Mouse (Mus musculus): ENCODE measurements around the gene Rps9. TPM values are rescaled to one million over a fixed set of nuclear protein-coding genes. Genes with fewer than 3 reads are reported as not detected.
A peak's percentile ranks its signal among the peaks of the same experiment; 100 is the strongest.
"Not testable (repeated sequence)": the region's sequence is repeated elsewhere in the genome, so short reads cannot be mapped to it uniquely, and the experiment has no call there.

The Rps9 gene
- polyA plus RNA-seq, 1 experiment from 2014 or later, result 1,498 TPM

- no peak overlapping the region for H3K4me3 ChIP-seq
- no peaks in the 10 kb centered on the region for H3K9me3 ChIP-seq
- ATAC-seq (ENCODE audit: low FRiP score, low read depth), result no peak
- WGBS, result 91% methylated on average over 8 of the region's 8 CpGs
- H3K27me3 ChIP-seq, result no peaks in the 10 kb centered on the region
- H3K9ac ChIP-seq, result no peak overlapping the region
- no peaks in the 10 kb centered on the region for H3K4me1 ChIP-seq
- no peak overlapping the region for H3K27ac ChIP-seq
- H3K4me2 ChIP-seq (replicated peaks), result no peak overlapping the region
- H3K36me3 ChIP-seq, result peaks cover 80% of the 10 kb centered on the region
These were observed 19.1 kb upstream of the Rps9 start for GRCm38 (mm10) chr7:3684698-3685097.

DNA sequence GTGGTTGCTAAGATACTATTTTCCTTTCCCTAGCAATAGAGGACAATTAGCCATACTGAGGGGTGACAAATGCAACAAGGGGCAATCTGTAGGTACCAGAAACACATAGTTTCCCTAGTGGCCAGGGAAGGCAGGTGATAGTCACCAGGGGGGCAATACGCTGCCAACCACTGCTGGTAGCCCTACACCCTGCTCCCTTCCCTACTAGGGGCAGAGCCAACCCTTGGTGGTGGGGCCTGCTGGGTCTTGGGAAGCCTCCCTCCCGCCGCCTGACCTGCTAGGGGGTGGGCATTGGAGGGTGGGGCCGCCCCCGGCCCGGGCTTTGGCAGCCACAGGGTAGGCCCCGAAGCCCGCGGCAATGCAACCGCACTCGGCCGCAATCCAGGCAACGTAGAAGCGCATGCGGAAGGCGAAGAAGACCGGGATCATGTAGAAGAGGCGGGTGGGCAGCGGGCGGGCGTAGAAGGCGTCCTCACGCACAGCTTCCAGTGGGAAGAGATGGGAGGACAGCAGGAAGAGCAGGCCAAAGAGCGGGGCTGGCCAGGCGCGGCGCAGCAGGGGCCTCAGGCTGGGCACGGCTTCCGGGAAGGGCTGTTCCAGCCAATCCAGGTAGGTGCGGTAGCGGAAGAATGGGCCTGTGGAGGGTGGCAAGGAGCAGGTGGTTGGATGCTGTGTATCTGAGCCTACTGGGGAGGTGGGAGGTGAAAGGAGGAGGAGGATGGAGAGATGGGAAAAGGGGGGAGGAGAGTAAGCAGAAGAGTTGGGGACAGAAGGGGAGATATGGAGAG lies 18.2 kb upstream of the Rps9 start:
- H3K4me2 ChIP-seq (replicated peaks), result no peak overlapping the region
- no peaks in the 10 kb centered on the region for H3K4me1 ChIP-seq
- H3K36me3 ChIP-seq, result peaks cover 82% of the 10 kb centered on the region
- no peak overlapping the region for H3K9ac ChIP-seq
- H3K27me3 ChIP-seq, result no peaks in the 10 kb centered on the region
- no peaks in the 10 kb centered on the region for H3K9me3 ChIP-seq
- H3K4me3 ChIP-seq, result no peak overlapping the region
- WGBS, result 80% methylated on average over 31 of the region's 31 CpGs
- no peak for ATAC-seq (ENCODE audit: low FRiP score, low read depth)
- no peak overlapping the region for H3K27ac ChIP-seq

DNA sequence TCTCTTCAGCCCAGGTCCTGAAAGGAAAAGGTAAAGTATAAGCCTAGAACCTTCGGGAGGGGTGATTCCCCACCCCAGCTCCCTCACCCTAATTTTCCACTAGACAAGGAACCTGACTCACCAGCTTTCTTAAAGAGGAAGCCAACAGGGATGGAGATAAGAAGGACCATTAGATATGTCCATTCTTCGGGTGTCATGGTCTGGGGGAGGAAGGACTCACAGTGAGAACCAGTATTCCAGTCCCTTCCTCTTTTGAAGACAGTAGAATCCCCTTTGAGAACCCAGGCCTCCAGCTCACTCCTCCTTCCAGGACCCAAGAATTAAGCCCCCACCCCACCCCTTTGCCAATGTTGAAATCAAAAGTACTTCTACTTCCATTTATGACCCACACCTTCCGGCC lies 11.9 kb upstream of the Rps9 start:
- H3K9me3 ChIP-seq, result no peaks in the 10 kb centered on the region
- 30% methylated on average over 3 of the region's 3 CpGs for WGBS
- H3K4me2 ChIP-seq (replicated peaks), result peak overlapping the region; percentile 84
- peak overlapping the region; percentile 97; the same call in 1 of the 2 replicates for H3K27ac ChIP-seq
- H3K4me1 ChIP-seq, result peaks cover 27% of the 10 kb centered on the region
- peak overlapping the region; percentile 84 for H3K4me3 ChIP-seq
- H3K9ac ChIP-seq, result peak overlapping the region; percentile 94
- peaks cover 47% of the 10 kb centered on the region for H3K36me3 ChIP-seq
- ATAC-seq (ENCODE audit: low FRiP score, low read depth), result no peak
- no peaks in the 10 kb centered on the region for H3K27me3 ChIP-seq

DNA sequence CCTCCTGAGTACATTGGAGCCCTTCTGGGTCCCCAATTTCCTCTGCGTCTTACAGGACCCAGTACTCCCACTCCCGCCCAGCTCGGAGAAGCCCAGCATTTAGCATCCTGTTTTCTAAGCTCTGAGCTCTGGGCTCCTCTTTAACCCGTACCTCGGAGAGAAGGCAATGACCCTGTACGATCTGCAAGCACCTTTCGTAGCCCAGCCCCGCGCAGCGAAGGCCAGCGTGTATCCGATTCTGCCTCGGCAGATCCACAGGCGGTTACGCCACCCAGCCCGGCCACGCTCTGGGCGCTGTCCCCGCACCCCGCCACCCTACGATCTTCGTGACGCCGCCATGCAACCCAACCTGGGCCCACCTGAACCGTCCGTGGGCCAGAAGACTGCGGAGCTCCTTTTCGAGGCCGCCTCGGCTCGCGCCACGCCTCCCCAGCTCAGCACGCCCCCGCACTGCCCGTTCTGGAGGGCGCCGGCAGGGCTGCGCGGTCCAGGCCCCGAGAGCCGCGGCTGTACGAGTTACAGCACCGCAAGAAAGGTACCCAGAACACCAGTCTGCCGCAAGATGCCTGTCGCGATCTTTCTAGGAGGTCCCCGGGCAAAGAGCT lies 11.3 kb upstream of the Rps9 start, which contains the start of gene Tsen34:
Tsen34 (plus strand) TSS at position 482 of the 605 bp plus-strand sequence.
- Histone ChIP-seq H3K36me3 (peaks cover 47% of the 10 kb centered on the region), H3K27ac (peak within 1 kb of the TSS; percentile 97), H3K9me3 (no peaks in the 10 kb centered on the region), H3K4me3 (peak within 1 kb of the TSS; percentile 84), H3K4me2 (replicated peaks) (peak within 1 kb of the TSS; percentile 84), H3K27me3 (no peaks in the 10 kb centered on the region), H3K9ac (peak within 1 kb of the TSS; percentile 94), H3K4me1 (peaks cover 27% of the 10 kb centered on the region)
- WGBS, result under 1% methylated on average over 49 of the region's 49 CpGs
- peak; percentile 65 for ATAC-seq (ENCODE audit: low FRiP score, low read depth)

DNA sequence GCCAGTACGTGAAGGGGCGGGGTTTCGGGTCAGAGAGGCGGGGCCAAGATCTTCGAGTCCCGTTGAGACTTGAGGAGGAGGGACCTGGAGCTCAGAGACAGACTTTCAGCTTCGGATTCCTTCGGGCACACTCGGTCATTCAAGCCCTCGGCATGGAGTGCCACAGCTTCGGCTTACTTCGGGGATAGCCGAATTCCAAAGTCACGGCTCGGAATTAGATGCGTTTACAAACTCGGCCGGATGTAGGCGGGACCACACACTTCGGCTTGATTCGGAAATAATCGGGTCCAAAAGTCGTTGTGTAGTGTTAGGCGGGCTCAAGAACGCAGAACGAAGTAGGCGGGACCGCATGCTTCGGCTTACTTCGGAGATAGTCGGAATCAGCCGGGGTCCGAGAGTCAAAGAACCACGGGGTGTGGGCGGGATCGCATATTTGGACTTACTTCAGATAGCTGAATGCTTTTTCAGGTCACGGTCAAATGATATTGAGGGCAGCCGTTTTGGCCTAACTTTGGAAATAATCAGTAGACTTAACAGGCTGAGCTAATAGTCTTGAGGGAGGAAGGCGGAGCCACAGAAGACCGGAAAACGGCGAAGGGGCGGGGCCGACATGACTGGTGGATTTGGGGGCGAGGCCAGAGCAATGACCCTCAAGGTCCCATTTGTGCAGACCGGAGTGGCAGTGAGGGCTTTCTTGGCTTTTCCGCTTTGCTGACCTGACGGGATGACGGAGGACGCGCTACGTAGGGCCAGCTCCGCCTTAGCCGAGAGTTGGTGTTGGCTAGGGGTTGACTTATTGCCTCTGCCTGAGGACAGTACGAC lies 10.6 kb upstream of the Rps9 start, which contains the start of gene Mboat7:
Mboat7 (minus strand) TSS at position 537 of the 822 bp plus-strand sequence.
- peaks cover 47% of the 10 kb centered on the region for H3K36me3 ChIP-seq

GRCm38 (mm10) chr7:3693809-3694075 lies 10.1 kb upstream of the Rps9 start:
- peak overlapping the region; percentile 84 for H3K4me2 ChIP-seq (replicated peaks)
- peak overlapping the region; percentile 94 for H3K9ac ChIP-seq
- peak overlapping the region; percentile 84 for H3K4me3 ChIP-seq
- H3K9me3 ChIP-seq, result no peaks in the 10 kb centered on the region
- no peaks in the 10 kb centered on the region for H3K27me3 ChIP-seq
- no peak; the same call in 1 of the 2 replicates for ATAC-seq (ENCODE audit: low FRiP score, low read depth)
- peak overlapping the region; percentile 97 for H3K27ac ChIP-seq
- H3K36me3 ChIP-seq, result peaks cover 47% of the 10 kb centered on the region
- WGBS, result 0% methylated on average over 18 of the region's 18 CpGs
- H3K4me1 ChIP-seq, result peaks cover 27% of the 10 kb centered on the region

More for the DNA sequence above, 10.6 kb upstream of the Rps9 start, which contains the start of gene Mboat7:
- peak within 1 kb of the TSS; percentile 84 for H3K4me2 ChIP-seq (replicated peaks)
- peak within 1 kb of the TSS; percentile 84 for H3K4me3 ChIP-seq
- peak within 1 kb of the TSS; percentile 97 for H3K27ac ChIP-seq
- H3K27me3 ChIP-seq, result no peaks in the 10 kb centered on the region
- H3K9ac ChIP-seq, result peak within 1 kb of the TSS; percentile 94
- under 1% methylated on average over 55 of the region's 55 CpGs for WGBS
- ATAC-seq (ENCODE audit: low FRiP score, low read depth), result peak; percentile 91
- peaks cover 27% of the 10 kb centered on the region for H3K4me1 ChIP-seq
- H3K9me3 ChIP-seq, result no peaks in the 10 kb centered on the region

DNA sequence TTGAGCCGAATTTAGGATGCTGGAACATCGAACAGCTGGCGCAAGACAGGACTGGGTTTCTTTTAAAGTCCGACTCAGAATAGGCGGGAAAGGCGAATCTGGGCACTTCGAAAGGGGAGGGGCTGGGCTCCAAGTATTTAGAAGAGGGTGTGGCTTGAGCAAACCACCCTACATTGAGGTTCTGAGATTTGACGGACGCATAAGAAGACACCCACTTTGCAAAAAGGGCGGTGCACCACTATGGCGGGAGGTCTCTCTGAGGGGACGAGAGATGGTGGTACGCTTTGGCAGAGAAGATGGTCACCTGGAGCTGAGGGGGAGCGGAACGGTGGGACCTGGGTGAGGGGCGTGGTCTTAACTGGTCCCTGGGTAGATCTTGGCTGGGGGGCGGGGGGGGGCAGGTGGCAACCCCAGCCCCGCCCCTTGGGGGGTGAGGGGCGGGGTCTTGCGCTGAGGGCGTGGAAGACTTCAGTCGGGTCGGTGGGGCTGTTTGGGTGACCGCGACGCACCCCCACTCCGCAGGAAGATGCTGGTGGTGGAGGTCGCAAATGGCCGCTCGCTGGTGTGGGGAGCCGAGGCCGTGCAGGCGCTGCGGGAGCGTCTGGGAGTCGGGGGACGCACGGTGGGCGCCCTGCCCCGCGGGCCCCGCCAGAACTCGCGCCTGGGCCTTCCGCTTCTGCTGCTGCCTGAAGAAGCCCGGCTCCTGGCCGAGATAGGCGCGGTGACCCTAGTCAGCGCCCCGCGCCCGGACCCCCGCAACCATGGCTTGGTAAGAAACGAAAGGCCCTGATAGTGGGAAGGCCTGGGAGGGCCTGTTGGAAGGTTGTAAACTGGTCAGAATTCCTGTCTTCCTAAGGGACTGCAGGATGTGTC lies 9.5 kb upstream of the Rps9 start:
- Histone ChIP-seq H3K4me3 (peak overlapping the region; percentile 84), H3K9ac (peak overlapping the region; percentile 94), H3K27ac (peak overlapping the region; percentile 97), H3K27me3 (no peaks in the 10 kb centered on the region), H3K9me3 (no peaks in the 10 kb centered on the region), H3K4me1 (peaks cover 27% of the 10 kb centered on the region), H3K36me3 (peaks cover 48% of the 10 kb centered on the region), H3K4me2 (replicated peaks) (peak overlapping the region; percentile 84)
- ATAC-seq (ENCODE audit: low FRiP score, low read depth), result peak; percentile 66
- WGBS, result under 1% methylated on average over 54 of the region's 55 CpGs

DNA sequence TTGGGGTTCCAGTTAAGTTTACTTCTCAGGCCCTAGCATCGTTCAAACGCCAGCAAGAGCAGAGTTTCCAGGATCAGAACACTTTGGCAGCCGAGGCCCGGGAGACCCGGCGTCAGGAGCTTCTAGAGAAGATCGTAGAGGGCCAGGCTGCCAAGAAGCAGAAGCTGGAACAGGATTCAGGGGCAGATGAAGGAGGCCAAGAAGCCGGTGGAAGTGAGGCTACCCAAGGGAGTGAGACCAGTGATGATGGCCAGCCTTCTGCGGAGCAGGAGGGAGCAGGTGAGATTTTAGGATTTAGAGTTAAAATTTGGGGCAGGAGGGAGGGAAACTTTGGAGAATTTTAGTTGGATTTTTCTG lies 8.9 kb upstream of the Rps9 start:
- Histone ChIP-seq H3K36me3 (peaks cover 53% of the 10 kb centered on the region), H3K4me1 (peaks cover 27% of the 10 kb centered on the region), H3K27ac (peak overlapping the region; percentile 97), H3K9ac (peak overlapping the region; percentile 94), H3K4me2 (replicated peaks) (peak overlapping the region; percentile 84), H3K4me3 (peak overlapping the region; percentile 84)
- H3K9me3 ChIP-seq; H3K27me3 ChIP-seq; ATAC-seq (ENCODE audit: low FRiP score, low read depth): not testable (repeated sequence)
- WGBS, result 3% methylated on average over 9 of the region's 9 CpGs

DNA sequence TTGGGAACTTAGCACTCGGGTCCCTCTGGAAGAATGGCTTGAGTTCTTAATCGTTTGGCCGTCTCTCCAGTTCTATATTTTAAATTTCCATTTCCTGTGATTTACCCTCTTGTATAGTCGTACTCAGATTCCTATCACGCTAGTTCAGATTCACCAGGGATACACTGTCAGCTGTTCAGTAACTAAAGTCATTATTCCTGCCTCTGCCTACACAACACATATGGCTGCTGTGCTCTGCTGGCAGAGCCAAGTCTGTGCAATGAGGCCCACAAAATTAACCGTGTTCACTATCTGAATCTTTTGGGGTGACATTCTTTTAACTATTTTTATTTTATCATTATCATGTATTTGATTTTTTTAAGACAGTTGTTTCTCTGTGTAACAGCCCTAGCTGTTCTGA lies 5.3 kb upstream of the Rps9 start:
- 95% methylated on average over 6 of the region's 6 CpGs for WGBS
- ATAC-seq (ENCODE audit: low FRiP score, low read depth), result no peak
- Histone ChIP-seq H3K27ac (no peak overlapping the region), H3K9ac (no peak overlapping the region), H3K36me3 (peaks cover 57% of the 10 kb centered on the region), H3K4me3 (no peak overlapping the region), H3K9me3 (no peaks in the 10 kb centered on the region), H3K4me1 (peaks cover 15% of the 10 kb centered on the region), H3K4me2 (replicated peaks) (no peak overlapping the region), H3K27me3 (no peaks in the 10 kb centered on the region)

DNA sequence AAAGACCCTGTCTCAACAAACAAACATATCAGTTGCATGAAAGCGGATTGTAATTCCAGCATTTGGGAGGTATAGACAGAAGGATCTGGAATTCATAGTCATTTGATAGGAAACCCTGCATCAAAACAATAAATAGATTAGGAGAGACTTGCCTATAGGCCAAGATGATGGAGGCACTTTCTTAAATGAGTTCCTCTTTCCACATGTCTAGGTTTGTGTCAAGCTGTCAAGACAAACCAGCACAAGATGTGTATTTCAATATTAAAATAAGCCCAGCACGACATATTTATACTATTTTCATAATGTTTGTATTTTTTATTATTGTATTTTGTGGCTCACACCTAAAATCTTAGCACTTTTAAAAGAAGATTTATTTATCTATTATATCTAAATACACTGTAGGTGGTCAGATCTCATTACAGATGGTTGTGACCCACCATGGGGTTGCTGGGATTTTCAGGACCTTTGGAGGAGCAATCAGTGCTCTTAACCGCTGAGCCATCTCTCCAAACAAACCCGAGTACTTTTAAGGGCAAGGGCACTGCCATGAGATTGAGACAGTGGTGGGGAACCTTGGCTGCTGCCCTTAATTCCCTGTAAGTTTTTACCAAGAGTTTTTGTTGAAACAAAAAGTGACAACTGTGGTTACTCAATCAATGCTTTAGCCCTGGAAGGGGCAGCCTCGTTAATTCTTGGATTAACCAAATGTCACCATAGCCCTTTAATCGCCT lies 480 bp upstream of the Rps9 start:
- Histone ChIP-seq H3K27me3 (no peaks in the 10 kb centered on the region), H3K9me3 (no peaks in the 10 kb centered on the region), H3K27ac (peak overlapping the region; percentile 94), H3K9ac (peak overlapping the region; percentile 93), H3K36me3 (peaks cover 63% of the 10 kb centered on the region), H3K4me3 (peak overlapping the region; percentile 86), H3K4me2 (replicated peaks) (peak overlapping the region; percentile 96), H3K4me1 (peaks cover 14% of the 10 kb centered on the region)
- WGBS, result 22% methylated on average over 6 of the region's 6 CpGs
- peak; percentile 34 for ATAC-seq (ENCODE audit: low FRiP score, low read depth)

GRCm38 (mm10) chr7:3704475-3704874 lies 682 bp downstream of the Rps9 start:
- under 1% methylated on average over 20 of the region's 20 CpGs for WGBS
- peak; percentile 35 for ATAC-seq (ENCODE audit: low FRiP score, low read depth)
- no peaks in the 10 kb centered on the region for H3K9me3 ChIP-seq
- peaks cover 51% of the 10 kb centered on the region for H3K36me3 ChIP-seq
- H3K27me3 ChIP-seq, result no peaks in the 10 kb centered on the region
- peak overlapping the region; percentile 86 for H3K4me3 ChIP-seq
- H3K9ac ChIP-seq, result peak overlapping the region; percentile 93
- H3K27ac ChIP-seq, result peak overlapping the region; percentile 94
- peaks cover 14% of the 10 kb centered on the region for H3K4me1 ChIP-seq
- peak overlapping the region; percentile 96 for H3K4me2 ChIP-seq (replicated peaks)

All from limb, embryonic 13.5 days (tissue).